Mouse (Mus musculus): ENCODE measurements at regions not wholly inside any gene's neighbourhood (a gene's known extent, or its start where the extent isn't known, plus 50 kb on each side); places are given as distances from the start of the nearest gene placed in this dataset.

DNA sequence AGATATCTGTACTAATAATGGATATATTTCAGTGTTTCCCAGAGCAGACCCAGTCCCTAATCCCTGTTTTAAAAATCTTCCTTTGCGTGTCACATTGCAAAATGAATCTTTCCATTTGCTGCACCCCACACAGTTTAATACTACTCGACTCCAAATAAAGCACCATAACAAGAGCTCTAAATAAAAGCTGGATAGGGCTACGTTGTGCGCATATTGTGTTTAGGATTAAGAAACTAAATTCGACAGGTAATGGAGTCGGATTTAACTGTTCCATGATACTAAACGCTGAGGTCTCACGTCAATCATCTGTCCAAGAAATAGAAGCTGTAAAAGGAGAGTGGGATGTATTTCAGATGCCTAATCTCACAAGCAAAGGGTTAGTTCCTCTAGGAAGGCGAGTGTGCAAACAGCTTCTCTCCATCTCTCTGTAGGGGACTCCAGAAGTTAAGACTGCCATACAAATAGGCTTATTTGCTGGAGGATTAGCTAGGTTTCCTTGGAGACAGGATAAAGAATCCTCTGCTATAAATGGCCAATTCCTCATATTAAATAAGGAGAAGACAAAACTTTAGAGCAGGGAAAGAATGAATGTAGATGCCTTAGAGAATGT lies 544.6 kb downstream of the Olfm4 start:
- no peak for TF ChIP-seq CTCF (IDR thresholded peaks at IDR 0.05; ENCODE audit: control insufficient read depth, insufficient read depth, low read length)
- TF ChIP-seq POLR2A (IDR thresholded peaks at IDR 0.05; ENCODE audit: borderline replicate concordance, control insufficient read depth, low read depth, low read length), result no peak

Measured in bone marrow, adult 2 months (tissue).